Mouse (Mus musculus) embryonic facial prominence, embryonic 15.5 days (tissue): Measurements from ENCODE around the gene Klk1b3. TPM values are rescaled to one million over a fixed set of nuclear protein-coding genes. Genes with fewer than 3 reads are reported as not detected.

Source experiments
- polyA plus RNA-seq: library from polyadenylated mRNA; unstranded; fragments of >200 nt; fragmentation: Nextera tagmentation; extraction: Ambion mirVana; gene quantifications from 2 replicates; pipeline ENCODE4 v1.2.1, GENCODE M21; 2015

Klk1b3 gene
- polyA plus RNA-seq, 1 experiment from 2014 or later: not detected

Other genes starting within 250 kb of the Klk1b3 start
- not detected in 2 replicates for gene Klk1b8, start 247.5 kb upstream of the Klk1b3 start, polyA plus RNA-seq
- not detected in 2 replicates for gene Klk1b1, start 231.4 kb upstream of the Klk1b3 start, polyA plus RNA-seq
- not detected in 2 replicates for gene Klk1b9, start 222.1 kb upstream of the Klk1b3 start, polyA plus RNA-seq
- not detected in 2 replicates for gene Klk1b11, start 202.3 kb upstream of the Klk1b3 start, polyA plus RNA-seq
- gene Klk1b26, start 186.0 kb upstream of the Klk1b3 start, polyA plus RNA-seq: 0.27 and 0.39 TPM in 2 replicates
- not detected in 2 replicates for gene Klk1b27, start 145.9 kb upstream of the Klk1b3 start, polyA plus RNA-seq
- gene Klk1b21, start 95.9 kb upstream of the Klk1b3 start, polyA plus RNA-seq: not detected in 2 replicates
- not detected in 2 replicates for gene Klk1b22, start 85.5 kb upstream of the Klk1b3 start, polyA plus RNA-seq
- gene Klk1b16, start 61.4 kb upstream of the Klk1b3 start, polyA plus RNA-seq: not detected in 2 replicates
- not detected in 2 replicates for gene Klk1b24, start 10.0 kb upstream of the Klk1b3 start, polyA plus RNA-seq
- gene Klk1b4, start 9.2 kb downstream of the Klk1b3 start, polyA plus RNA-seq: not detected in 2 replicates
- gene Klk1b5, start 17.8 kb downstream of the Klk1b3 start, polyA plus RNA-seq: not detected in 2 replicates
- gene Klk1, start 27.2 kb downstream of the Klk1b3 start, polyA plus RNA-seq: not detected in 2 replicates
- 0.24 TPM in 1 of 2 replicates, not detected in the other for gene Gm36864, start 38.0 kb downstream of the Klk1b3 start, polyA plus RNA-seq
- 1.1 and 1.3 TPM in 2 replicates for gene 1700028J19Rik, start 48.5 kb downstream of the Klk1b3 start, polyA plus RNA-seq
- 151 and 162 TPM in 2 replicates for gene 2410002F23Rik, start 48.5 kb downstream of the Klk1b3 start, polyA plus RNA-seq
- 0.23 and 0.30 TPM in 2 replicates for gene Acp4, start 59.2 kb downstream of the Klk1b3 start, polyA plus RNA-seq
- gene Gm15517, start 63.3 kb downstream of the Klk1b3 start, polyA plus RNA-seq: not detected in 2 replicates
- gene Clec11a, start 108.7 kb downstream of the Klk1b3 start, polyA plus RNA-seq: 26.1 and 28.1 TPM in 2 replicates
- gene Shank1, start 112.1 kb downstream of the Klk1b3 start, polyA plus RNA-seq: 3.7 and 6.1 TPM in 2 replicates
- 2.7 and 3.4 TPM in 2 replicates for gene Syt3, start 185.9 kb downstream of the Klk1b3 start, polyA plus RNA-seq
- gene 1700008O03Rik, start 187.6 kb downstream of the Klk1b3 start, polyA plus RNA-seq: 1.4 and 1.5 TPM in 2 replicates
- gene Lrrc4b, start 230.8 kb downstream of the Klk1b3 start, polyA plus RNA-seq: 1.3 TPM in 2 replicates